Mouse (Mus musculus): Measurements from ENCODE around the gene Mpv17l2. TPM values are rescaled to one million over a fixed set of nuclear protein-coding genes. Genes with fewer than 3 reads are reported as not detected.
A peak's percentile ranks its signal among the peaks of the same experiment; 100 is the strongest.

The Mpv17l2 gene
- total RNA-seq, 2 experiments from 2014 or later: 33.3 to 35.7 TPM

- no peak for DNase-seq (ENCODE audit: extremely low spot score in 1 of 2, low spot score in 2 of 2)
- no peak overlapping the region for H3K27ac ChIP-seq
- H3K4me3 ChIP-seq: peak overlapping the region; percentile 47
- TF ChIP-seq CTCF (IDR thresholded peaks at IDR 0.05): no peak; the same call in 1 of the 2 replicates
- intact Hi-C loops (cut with DNase I): no loop called here
These were observed 16.8 kb downstream of the Mpv17l2 start for GRCm38 (mm10) chr8:70743656-70744590.

GRCm38 (mm10) chr8:70742981-70743655 is 17.6 kb downstream of the Mpv17l2 start:
- intact Hi-C loops (cut with DNase I): no loop called here
- Histone ChIP-seq H3K27ac (no peak overlapping the region), H3K4me3 (peak overlapping the region; percentile 47)
- no peak for TF ChIP-seq CTCF (IDR thresholded peaks at IDR 0.05)
- no peak for DNase-seq (ENCODE audit: extremely low spot score in 1 of 2, low spot score in 2 of 2)

GRCm38 (mm10) chr8:70742176-70742575 is 18.6 kb downstream of the Mpv17l2 start:
- H3K27ac ChIP-seq: no peak overlapping the region
- no peak for TF ChIP-seq CTCF (IDR thresholded peaks at IDR 0.05)
- no peak for DNase-seq (ENCODE audit: extremely low spot score in 1 of 2, low spot score in 2 of 2)
- no peak overlapping the region for H3K4me3 ChIP-seq
- intact Hi-C loops (cut with DNase I): no loop called here

DNA sequence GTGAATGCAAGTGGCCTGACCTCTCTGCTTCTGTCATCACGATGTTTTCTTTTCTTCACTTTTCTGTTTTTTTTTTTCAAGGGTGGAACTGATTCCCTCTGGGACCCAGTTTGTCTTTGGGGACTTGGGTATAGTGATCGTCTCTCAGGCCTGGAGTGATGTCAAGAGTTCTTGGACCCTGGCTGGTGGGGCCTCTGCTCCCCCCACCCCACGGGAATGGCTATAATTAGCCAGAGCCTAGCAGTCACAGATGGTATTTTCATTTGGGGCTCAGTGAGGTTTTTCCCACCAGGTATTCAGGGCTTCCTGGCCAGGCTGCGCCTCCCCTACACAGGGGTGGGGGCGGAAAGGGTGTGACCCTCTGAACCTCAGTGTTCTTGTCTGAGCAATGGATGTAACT is 19.1 kb downstream of the Mpv17l2 start:
- H3K4me3 ChIP-seq: no peak overlapping the region
- no peak overlapping the region for H3K27ac ChIP-seq
- TF ChIP-seq CTCF (IDR thresholded peaks at IDR 0.05): no peak
- DNase-seq (ENCODE audit: extremely low spot score in 1 of 2, low spot score in 2 of 2): no peak
- intact Hi-C loops (cut with DNase I): no loop called here

- no peak for DNase-seq (ENCODE audit: extremely low spot score in 1 of 2, low spot score in 2 of 2)
- intact Hi-C loops (cut with DNase I): no loop called here
- no peak for TF ChIP-seq CTCF (IDR thresholded peaks at IDR 0.05)
- Histone ChIP-seq H3K27ac (no peak overlapping the region), H3K4me3 (no peak overlapping the region)
These were observed 22.5 kb downstream of the Mpv17l2 start for GRCm38 (mm10) chr8:70738211-70738610.

- Histone ChIP-seq H3K27ac (no peak overlapping the region), H3K4me3 (no peak overlapping the region)
- intact Hi-C loops (cut with DNase I): no loop called here
- no peak for DNase-seq (ENCODE audit: extremely low spot score in 1 of 2, low spot score in 2 of 2)
- no peak for TF ChIP-seq CTCF (IDR thresholded peaks at IDR 0.05)
These were observed 23.0 kb downstream of the Mpv17l2 start for GRCm38 (mm10) chr8:70737705-70738104.

- no peak for DNase-seq (ENCODE audit: extremely low spot score in 1 of 2, low spot score in 2 of 2)
- no peak for TF ChIP-seq CTCF (IDR thresholded peaks at IDR 0.05)
- H3K27ac ChIP-seq: no peak overlapping the region
- no peak overlapping the region for H3K4me3 ChIP-seq
- intact Hi-C loops (cut with DNase I): no loop called here
These were observed 29.8 kb downstream of the Mpv17l2 start for GRCm38 (mm10) chr8:70730956-70731355.

DNA sequence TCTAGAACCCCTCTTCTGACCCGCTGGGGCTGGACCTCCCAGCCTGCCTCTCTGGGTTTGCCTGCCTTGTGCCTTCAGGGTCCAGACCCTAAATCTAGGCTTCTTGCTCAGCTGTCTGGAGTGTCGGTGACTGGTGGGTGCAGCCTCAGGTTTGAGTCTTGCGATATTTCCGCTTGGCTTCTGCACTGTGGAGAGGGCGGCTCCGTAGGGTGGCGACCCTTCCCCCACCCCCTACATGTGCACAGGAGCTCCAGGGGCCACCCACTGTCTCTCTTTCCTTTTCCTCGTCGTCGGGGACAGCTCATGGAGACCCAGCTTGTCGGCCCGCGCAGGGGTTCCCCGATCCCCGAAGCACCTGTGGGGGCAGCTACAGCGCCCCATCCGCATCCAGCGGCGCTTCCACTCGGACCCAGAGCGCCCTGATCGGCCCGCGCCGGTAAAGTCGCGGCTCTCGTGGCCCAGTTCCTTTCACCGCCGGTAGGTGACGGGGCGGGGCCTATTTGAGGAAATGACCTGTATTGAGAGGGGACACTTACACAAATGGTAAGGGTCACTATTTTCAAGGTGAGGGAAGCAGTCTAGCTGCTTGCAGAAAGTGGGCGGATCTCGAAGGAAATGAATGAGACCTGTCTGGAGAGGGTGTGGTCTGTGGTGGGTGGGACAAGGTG is 30.8 kb downstream of the Mpv17l2 start:
- Histone ChIP-seq H3K27ac (no peak overlapping the region), H3K4me3 (0 out of 2 replicates have a peak overlapping the region, but pooled peaks have one; percentile 27)
- no peak for DNase-seq (ENCODE audit: extremely low spot score in 1 of 2, low spot score in 2 of 2)
- intact Hi-C loops (cut with DNase I): no loop called here
- peak; percentile 35 for TF ChIP-seq CTCF (IDR thresholded peaks at IDR 0.05)

- no peak for TF ChIP-seq CTCF (IDR thresholded peaks at IDR 0.05)
- no peak overlapping the region for H3K27ac ChIP-seq
- intact Hi-C loops (cut with DNase I): no loop called here
These were observed 34.0 kb downstream of the Mpv17l2 start for GRCm38 (mm10) chr8:70726721-70727120.

GRCm38 (mm10) chr8:70725792-70726447 is 34.8 kb downstream of the Mpv17l2 start:
- Histone ChIP-seq H3K27ac (no peak overlapping the region), H3K4me3 (no peak overlapping the region)
- intact Hi-C loops (cut with DNase I): no loop called here
- TF ChIP-seq CTCF (IDR thresholded peaks at IDR 0.05): no peak
- no peak for DNase-seq (ENCODE audit: extremely low spot score in 1 of 2, low spot score in 2 of 2)

More at GRCm38 (mm10) chr8:70726721-70727120, 34.0 kb downstream of the Mpv17l2 start:
- no peak for DNase-seq (ENCODE audit: extremely low spot score in 1 of 2, low spot score in 2 of 2)
- no peak overlapping the region for H3K4me3 ChIP-seq

DNA sequence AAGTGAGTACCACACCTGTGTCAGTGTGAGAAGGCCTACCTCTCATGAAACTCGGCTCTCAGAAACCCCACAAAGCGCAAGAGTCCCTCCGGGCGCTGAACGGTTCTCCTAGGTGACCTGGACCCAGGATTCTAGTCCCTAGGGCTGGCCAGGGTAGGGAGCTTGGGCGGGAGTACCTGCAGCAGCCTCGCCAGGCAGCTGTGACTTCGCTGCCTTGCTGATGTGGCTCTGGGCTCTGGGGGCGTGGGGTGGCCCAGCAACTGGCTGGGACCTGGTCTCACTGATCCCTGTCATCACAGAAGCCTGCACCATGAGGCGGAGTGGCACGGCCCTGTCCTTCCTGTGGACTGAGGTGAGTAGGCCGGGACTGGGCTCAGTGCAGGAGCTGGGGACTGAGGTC is 36.5 kb downstream of the Mpv17l2 start:
- intact Hi-C loops (cut with DNase I): no loop called here
- no peak for DNase-seq (ENCODE audit: extremely low spot score in 1 of 2, low spot score in 2 of 2)
- TF ChIP-seq CTCF (IDR thresholded peaks at IDR 0.05): no peak
- no peak overlapping the region for H3K27ac ChIP-seq
- no peak overlapping the region for H3K4me3 ChIP-seq
